Mouse (Mus musculus): ENCODE measurements at regions not wholly inside any gene's neighbourhood (a gene's known extent, or its start where the extent isn't known, plus 50 kb on each side); places are given as distances from the start of the nearest gene placed in this dataset.

DNA sequence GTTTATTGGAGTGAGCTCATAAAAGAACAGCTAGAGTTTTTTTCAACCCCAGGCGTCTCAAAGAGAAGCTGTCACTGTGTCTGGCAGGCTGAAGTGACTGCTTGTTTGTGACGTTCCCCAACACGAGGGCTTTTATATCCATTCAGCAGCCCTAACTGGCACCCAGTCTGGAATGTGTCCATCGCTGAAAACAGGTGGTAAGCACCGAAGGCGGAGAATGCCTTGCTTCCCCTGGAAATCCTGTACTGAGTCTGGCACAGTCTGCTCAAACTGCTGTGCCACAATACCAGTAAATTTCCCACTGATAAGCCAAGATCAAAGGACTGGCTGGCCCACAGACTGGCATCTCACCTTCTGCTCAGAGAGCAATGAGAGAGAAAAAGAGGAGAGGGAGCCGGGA lies 59.1 kb upstream of the Abca1 start (continued):
- TF ChIP-seq MXI1 (IDR thresholded peaks at IDR 0.05; ENCODE audit: low read depth, low read length), result no peak
- no peak for TF ChIP-seq MAX (IDR thresholded peaks at IDR 0.05; ENCODE audit: low read length)

DNA sequence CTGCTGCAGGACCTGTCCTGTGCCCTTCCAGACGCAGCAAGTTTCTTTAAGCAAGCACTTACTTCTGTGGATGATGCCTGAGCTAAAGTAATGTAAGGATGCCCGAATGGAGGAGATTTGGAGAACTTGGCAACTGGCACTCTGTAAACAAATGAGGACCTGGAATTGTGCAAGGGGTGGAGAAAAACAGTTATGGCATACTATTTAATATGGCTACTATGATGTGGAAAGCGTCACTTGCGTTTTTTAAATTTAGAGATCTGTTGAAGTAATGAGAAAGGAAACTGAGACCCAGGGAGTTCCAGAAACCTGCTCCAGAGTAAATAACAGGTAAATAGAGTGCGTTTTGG lies 58.6 kb upstream of the Abca1 start:
- H3K4me3 ChIP-seq (ENCODE audit: control insufficient read depth in 1 of 2, insufficient read depth in 1 of 2, low read depth in 2 of 2, low read length in 2 of 2), result no peak overlapping the region
- no peak for TF ChIP-seq MAZ (IDR thresholded peaks at IDR 0.05; ENCODE audit: low read depth, low read length)
- no peak for TF ChIP-seq ELF1 (IDR thresholded peaks at IDR 0.05; ENCODE audit: low read depth, low read length)
- no peak for TF ChIP-seq EP300 (IDR thresholded peaks at IDR 0.05; ENCODE audit: low read depth in 1 of 2, low read length in 2 of 2)
- TF ChIP-seq KAT2A (conservative IDR thresholded peaks at IDR 0.05; ENCODE audit: low read depth, low read length), result no peak
- TF ChIP-seq USF1 (IDR thresholded peaks at IDR 0.05; ENCODE audit: low read depth, low read length), result no peak
- no peak for TF ChIP-seq SIN3A (IDR thresholded peaks at IDR 0.05; ENCODE audit: low read length)
- no peak for TF ChIP-seq ZNF384 (IDR thresholded peaks at IDR 0.05; ENCODE audit: low read depth, low read length)
- TF ChIP-seq NRF1 (IDR thresholded peaks at IDR 0.05; ENCODE audit: insufficient read depth, low read depth, low read length, poor library complexity, severe bottlenecking), result no peak
- TF ChIP-seq ZKSCAN1 (IDR thresholded peaks at IDR 0.05; ENCODE audit: low read depth, low read length), result no peak
- TF ChIP-seq GATA1 (IDR thresholded peaks at IDR 0.05; ENCODE audit: low read depth, low read length), result no peak
- no peak for TF ChIP-seq ZC3H11A (IDR thresholded peaks at IDR 0.05; ENCODE audit: low read depth, low read length)
- TF ChIP-seq E2F4 (IDR thresholded peaks at IDR 0.05; ENCODE audit: borderline replicate concordance, low read depth, low read length), result no peak
- no peak for TF ChIP-seq TBP (IDR thresholded peaks at IDR 0.05; ENCODE audit: low read depth, low read length)
- no peak for TF ChIP-seq MYC (IDR thresholded peaks at IDR 0.05; ENCODE audit: low read depth, low read length)
- no peak for TF ChIP-seq MAX (IDR thresholded peaks at IDR 0.05; ENCODE audit: low read length)
- no peak overlapping the region for H3K9ac ChIP-seq (ENCODE audit: control insufficient read depth, low read depth, low read length, poor library complexity, severe bottlenecking)
- no peaks in the 10 kb centered on the region for H3K36me3 ChIP-seq (ENCODE audit: control insufficient read depth in 1 of 2, insufficient read depth in 2 of 2, low read length in 2 of 2)
- no peaks in the 10 kb centered on the region for H3K79me2 ChIP-seq (ENCODE audit: control insufficient read depth, insufficient read depth, low read length, poor library complexity)
- H3K9me3 ChIP-seq (replicated peaks; ENCODE audit: insufficient read depth, low read length), result no peaks in the 10 kb centered on the region
- H3K4me1 ChIP-seq (ENCODE audit: control insufficient read depth in 1 of 2, insufficient read depth in 2 of 2, low read length in 2 of 2), result no peaks in the 10 kb centered on the region
- DNase-seq (ENCODE audit: low read depth, low spot score), result no peak
- H3K27me3 ChIP-seq (ENCODE audit: control insufficient read depth in 1 of 2, insufficient read depth in 2 of 2, low read length in 2 of 2), result no peaks in the 10 kb centered on the region; a peak in 3 of 4 replicates
- H3K27ac ChIP-seq (ENCODE audit: control insufficient read depth, low read depth, low read length), result no peak overlapping the region

- Histone ChIP-seq H3K27ac (ENCODE audit: control insufficient read depth, low read depth, low read length) (no peak overlapping the region), H3K9ac (ENCODE audit: control insufficient read depth, low read depth, low read length, poor library complexity, severe bottlenecking) (no peak overlapping the region), H3K27me3 (ENCODE audit: control insufficient read depth in 1 of 2, insufficient read depth in 2 of 2, low read length in 2 of 2) (no peaks in the 10 kb centered on the region; a peak in 3 of 4 replicates), H3K4me3 (ENCODE audit: control insufficient read depth in 1 of 2, insufficient read depth in 1 of 2, low read depth in 2 of 2, low read length in 2 of 2) (no peak overlapping the region), H3K36me3 (ENCODE audit: control insufficient read depth in 1 of 2, insufficient read depth in 2 of 2, low read length in 2 of 2) (no peaks in the 10 kb centered on the region), H3K79me2 (ENCODE audit: control insufficient read depth, insufficient read depth, low read length, poor library complexity) (no peaks in the 10 kb centered on the region), H3K4me1 (ENCODE audit: control insufficient read depth in 1 of 2, insufficient read depth in 2 of 2, low read length in 2 of 2) (no peaks in the 10 kb centered on the region), H3K9me3 (replicated peaks; ENCODE audit: insufficient read depth, low read length) (no peaks in the 10 kb centered on the region)
- TF ChIP-seq TAL1 (IDR thresholded peaks at IDR 0.05; ENCODE audit: low read length) (no peak), MAZ (IDR thresholded peaks at IDR 0.05; ENCODE audit: low read depth, low read length) (no peak), ZKSCAN1 (IDR thresholded peaks at IDR 0.05; ENCODE audit: low read depth, low read length) (no peak), MYC (IDR thresholded peaks at IDR 0.05; ENCODE audit: low read depth, low read length) (no peak), POLR2AphosphoS5 (IDR thresholded peaks at IDR 0.05; ENCODE audit: borderline replicate concordance, low read depth, low read length) (no peak), CHD2 (IDR thresholded peaks at IDR 0.05; ENCODE audit: low read length) (no peak), ZMIZ1 (IDR thresholded peaks at IDR 0.05; ENCODE audit: low read depth, low read length) (no peak), CTCF (IDR thresholded peaks at IDR 0.05 in 2 of 3, conservative IDR thresholded peaks at IDR 0.05 in 1 of 3; ENCODE audit: control insufficient read depth in 1 of 3, insufficient read depth in 1 of 3, low read depth in 2 of 3, low read length in 3 of 3, poor library complexity in 1 of 3, severe bottlenecking in 1 of 3) (no peak), NELFE (IDR thresholded peaks at IDR 0.05; ENCODE audit: low read depth, low read length) (no peak), ETS1 (IDR thresholded peaks at IDR 0.05; ENCODE audit: low read depth, low read length) (no peak), POLR2A (IDR thresholded peaks at IDR 0.05; ENCODE audit: control insufficient read depth in 1 of 2, insufficient read depth in 1 of 2, low read depth in 1 of 2, low read length in 2 of 2, poor library complexity in 1 of 2) (no peak), MXI1 (IDR thresholded peaks at IDR 0.05; ENCODE audit: low read depth, low read length) (no peak), BHLHE40 (IDR thresholded peaks at IDR 0.05; ENCODE audit: borderline replicate concordance, low read depth, low read length) (no peak), MAFK (IDR thresholded peaks at IDR 0.05; ENCODE audit: borderline replicate concordance, low read depth, low read length) (no peak)
- no peak for DNase-seq (ENCODE audit: low read depth, low spot score)
Measured at GRCm38 (mm10) chr4:53217608-53218290, 58.1 kb upstream of the Abca1 start.
